Mouse (Mus musculus) lung, postnatal 0 days (tissue): ENCODE data around the gene Tbc1d2b.

Source experiments
- CTCF ChIP-seq: IDR thresholded peaks from 2 replicates; pipeline ENCODE4 v1.5.1; 2016; ENCODE audit warnings: antibody characterized with exemption, mild to moderate bottlenecking
- EP300 ChIP-seq: IDR thresholded peaks from 2 replicates; pipeline ENCODE4 v1.6.1; 2016; ENCODE audit warnings: antibody characterized with exemption, mild to moderate bottlenecking, control low read depth

GRCm38 (mm10) chr9:90272346-90272745 lies 1.7 kb upstream of the Tbc1d2b start:
- TF ChIP-seq CTCF (no peak), EP300 (no peak)
